Mouse (Mus musculus): ENCODE measurements around the gene Pde9a.

GRCm38 (mm10) chr17:31400294-31400693 is 14.3 kb downstream of the Pde9a start:
- TF ChIP-seq CTCF (IDR thresholded peaks at IDR 0.05): no peak
- no peak for TF ChIP-seq EP300 (IDR thresholded peaks at IDR 0.05)

Measured in lung, postnatal 0 days (tissue).